Mouse (Mus musculus): Measurements from ENCODE around the gene 9930111J21Rik2. TPM values are rescaled to one million over a fixed set of nuclear protein-coding genes. Genes with fewer than 3 reads are reported as not detected.

Gene 9930111J21Rik2
- polyA plus RNA-seq, 1 experiment, result 0.42 TPM

Other genes starting within 250 kb of the 9930111J21Rik2 start
- gene Trim41, start 233.9 kb downstream of the 9930111J21Rik2 start, polyA plus RNA-seq (2012; rRNA removed), result 39.3 and 44.2 TPM in 2 replicates
- gene Trim7, start 225.1 kb downstream of the 9930111J21Rik2 start, polyA plus RNA-seq (2012; rRNA removed), result 2.6 and 2.8 TPM in 2 replicates
- 34.5 and 47.1 TPM in 2 replicates for gene Gm12184, start 224.6 kb downstream of the 9930111J21Rik2 start, polyA plus RNA-seq (2012; rRNA removed)
- gene Irgm1, start 179.6 kb downstream of the 9930111J21Rik2 start, polyA plus RNA-seq (2012; rRNA removed), result 1.2 and 1.9 TPM in 2 replicates
- 0.10 and 0.23 TPM in 2 replicates for gene Gm5431, start 149.0 kb downstream of the 9930111J21Rik2 start, polyA plus RNA-seq (2012; rRNA removed)
- gene Psme2b, start 105.1 kb downstream of the 9930111J21Rik2 start, polyA plus RNA-seq (2012; rRNA removed), result 0.79 and 0.81 TPM in 2 replicates
- gene Olfr56, start 72.4 kb downstream of the 9930111J21Rik2 start, polyA plus RNA-seq (2012; rRNA removed), result 0.03 TPM in 1 of 2 replicates, not detected in the other
- 0.10 and 0.15 TPM in 2 replicates for gene 9930111J21Rik1, start 71.8 kb downstream of the 9930111J21Rik2 start, polyA plus RNA-seq (2012; rRNA removed)
- gene Gm12185, start 59.0 kb downstream of the 9930111J21Rik2 start, polyA plus RNA-seq (2012; rRNA removed), result 0.04 TPM in 1 of 2 replicates, not detected in the other
- 0.07 and 0.13 TPM in 2 replicates for gene Tgtp1, start 57.1 kb downstream of the 9930111J21Rik2 start, polyA plus RNA-seq (2012; rRNA removed)
- gene Tgtp2, start 13.0 kb upstream of the 9930111J21Rik2 start, polyA plus RNA-seq (2012; rRNA removed), result 0.11 TPM in 1 of 2 replicates, not detected in the other
- 0.19 and 0.63 TPM in 2 replicates for gene Ifi47, start 25.3 kb upstream of the 9930111J21Rik2 start, polyA plus RNA-seq (2012; rRNA removed)
- gene Olfr1396, start 63.6 kb upstream of the 9930111J21Rik2 start, polyA plus RNA-seq (2012; rRNA removed), result not detected in 2 replicates
- not detected in 2 replicates for gene Olfr1395, start 91.0 kb upstream of the 9930111J21Rik2 start, polyA plus RNA-seq (2012; rRNA removed)
- not detected in 2 replicates for gene Olfr1394, start 103.1 kb upstream of the 9930111J21Rik2 start, polyA plus RNA-seq (2012; rRNA removed)
- 0.06 and 0.16 TPM in 2 replicates for gene Btnl9, start 135.9 kb upstream of the 9930111J21Rik2 start, polyA plus RNA-seq (2012; rRNA removed)
- gene Zfp62, start 152.1 kb upstream of the 9930111J21Rik2 start, polyA plus RNA-seq (2012; rRNA removed), result 23.8 and 34.9 TPM in 2 replicates
- 60.6 and 65.9 TPM in 2 replicates for gene Mgat1, start 192.9 kb upstream of the 9930111J21Rik2 start, polyA plus RNA-seq (2012; rRNA removed)
- gene Olfr1393, start 227.1 kb upstream of the 9930111J21Rik2 start, polyA plus RNA-seq (2012; rRNA removed), result 0.19 and 0.26 TPM in 2 replicates
- 0.26 and 0.29 TPM in 2 replicates for gene Olfr1392, start 234.0 kb upstream of the 9930111J21Rik2 start, polyA plus RNA-seq (2012; rRNA removed)